Mouse (Mus musculus) C2C12 (cell line): ENCODE measurements around the gene Tbata.

ENCODE experiments used
- CTCF ChIP-seq: IDR thresholded peaks from one replicate; pipeline ENCODE4 v1.5.1; 2011; ENCODE audit not compliant: control insufficient read depth, insufficient read depth, insufficient read length
- FOSL1 ChIP-seq: IDR thresholded peaks from one replicate; pipeline ENCODE4 v1.8.0; 2011; ENCODE audit warnings: mild to moderate bottlenecking, low read length; ENCODE audit not compliant: poor library complexity, insufficient read depth, severe bottlenecking
- MAX ChIP-seq: IDR thresholded peaks from one replicate; pipeline ENCODE4 v1.6.1; 2011; ENCODE audit warnings: mild to moderate bottlenecking, control low read depth
- MYOD1 ChIP-seq: IDR thresholded peaks from one replicate; pipeline ENCODE4 v1.6.1; 2011; ENCODE audit warnings: low read depth; ENCODE audit not compliant: control insufficient read depth, insufficient read length
- MYOG ChIP-seq: IDR thresholded peaks from one replicate; pipeline ENCODE4 v1.6.1; 2011; ENCODE audit not compliant: control insufficient read depth, insufficient read length; ENCODE audit errors: extremely low read depth

DNA sequence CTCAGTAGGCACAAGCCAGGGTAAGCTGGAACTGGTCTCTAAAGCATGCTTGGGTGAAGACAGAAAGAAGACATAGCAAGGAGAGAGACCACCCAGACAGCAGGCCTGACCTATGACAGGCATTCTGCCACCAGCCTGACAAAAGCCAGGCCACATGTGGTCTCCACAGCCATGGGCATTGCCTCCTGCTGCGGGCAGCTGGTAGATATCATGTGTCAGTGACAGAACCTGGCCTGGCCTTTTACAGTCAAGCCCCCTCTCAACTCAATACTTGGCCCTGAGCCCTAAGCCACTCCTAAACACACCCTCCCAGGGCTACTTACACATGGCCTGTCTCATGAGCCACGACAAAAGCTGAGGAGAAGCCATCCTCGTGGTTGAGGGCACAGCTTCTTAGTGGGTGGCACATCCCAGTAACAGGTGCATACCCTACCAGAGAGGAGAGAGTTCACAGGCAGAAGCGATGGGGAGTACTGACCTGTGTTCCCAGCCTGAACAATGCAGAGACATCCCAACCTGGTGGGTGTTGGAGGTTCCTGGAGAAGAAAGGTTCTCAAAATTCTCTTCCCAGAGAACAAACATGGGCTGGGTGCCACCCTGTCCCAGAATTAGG lies 55.1 kb downstream of the Tbata start:
- TF ChIP-seq CTCF (no peak), MYOD1 (no peak), FOSL1 (no peak), MYOG (no peak), MAX (no peak)
